Mouse (Mus musculus): ENCODE measurements around the gene Plekhg1. TPM values are rescaled to one million over a fixed set of nuclear protein-coding genes. Genes with fewer than 3 reads are reported as not detected.

The Plekhg1 gene
- polyA plus RNA-seq, 1 experiment: under 0.01 TPM

- H3K4me2 ChIP-seq (ENCODE audit: low read depth): no peak overlapping the region
Measured at GRCm38 (mm10) chr10:3807980-3808379, 67.8 kb downstream of the Plekhg1 start.

GRCm38 (mm10) chr10:3810476-3811273 lies 70.5 kb downstream of the Plekhg1 start:
- H3K4me3 ChIP-seq: no peak overlapping the region
- no peaks in the 10 kb centered on the region for H3K36me3 ChIP-seq (ENCODE audit: control insufficient read depth, insufficient read depth)
- TF ChIP-seq TCF12 (IDR thresholded peaks at IDR 0.05; ENCODE audit: insufficient read depth, poor library complexity, severe bottlenecking) (no peak), E2F4 (IDR thresholded peaks at IDR 0.05; ENCODE audit: insufficient read depth) (no peak), USF1 (IDR thresholded peaks at IDR 0.05; ENCODE audit: low read depth) (no peak), TCF3 (IDR thresholded peaks at IDR 0.05; ENCODE audit: insufficient read length, low read depth) (no peak), POLR2A (IDR thresholded peaks at IDR 0.05; ENCODE audit: insufficient read length, low read depth) (no peak), POLR2AphosphoS2 (IDR thresholded peaks at IDR 0.05; ENCODE audit: insufficient read length, low read depth) (no peak), MAX (IDR thresholded peaks at IDR 0.05; ENCODE audit: low read depth) (no peak), CEBPB (IDR thresholded peaks at IDR 0.05; ENCODE audit: insufficient read depth, poor library complexity, severe bottlenecking) (no peak), SRF (IDR thresholded peaks at IDR 0.05; ENCODE audit: control insufficient read depth, insufficient read length, low read depth) (no peak)
- no peak overlapping the region for H3ac ChIP-seq (ENCODE audit: control insufficient read depth, insufficient read length)
- H3K4me2 ChIP-seq (ENCODE audit: low read depth): no peak overlapping the region
- H3K79me2 ChIP-seq (ENCODE audit: control insufficient read depth, insufficient read depth): no peaks in the 10 kb centered on the region
- no peaks in the 10 kb centered on the region for H3K27me3 ChIP-seq (ENCODE audit: control insufficient read depth, insufficient read depth, insufficient read length)

More at GRCm38 (mm10) chr10:3807980-3808379, 67.8 kb downstream of the Plekhg1 start:
- TF ChIP-seq CEBPB (IDR thresholded peaks at IDR 0.05; ENCODE audit: insufficient read depth, poor library complexity, severe bottlenecking) (no peak), TCF3 (IDR thresholded peaks at IDR 0.05; ENCODE audit: insufficient read length, low read depth) (no peak), TCF12 (IDR thresholded peaks at IDR 0.05; ENCODE audit: insufficient read depth, poor library complexity, severe bottlenecking) (no peak), E2F4 (IDR thresholded peaks at IDR 0.05; ENCODE audit: insufficient read depth) (no peak), MYOG (IDR thresholded peaks at IDR 0.05; ENCODE audit: control insufficient read depth in 1 of 3, insufficient read depth in 1 of 3, insufficient read length in 2 of 3, low read depth in 2 of 3) (no peak), SRF (IDR thresholded peaks at IDR 0.05; ENCODE audit: control insufficient read depth, insufficient read length, low read depth) (no peak), REST (IDR thresholded peaks at IDR 0.05; ENCODE audit: insufficient read depth, insufficient read length) (no peak), POLR2A (IDR thresholded peaks at IDR 0.05; ENCODE audit: insufficient read length, low read depth) (no peak), POLR2AphosphoS2 (IDR thresholded peaks at IDR 0.05; ENCODE audit: insufficient read length, low read depth) (no peak), MAX (IDR thresholded peaks at IDR 0.05; ENCODE audit: low read depth) (no peak), USF1 (IDR thresholded peaks at IDR 0.05; ENCODE audit: low read depth) (no peak), MYOD1 (IDR thresholded peaks at IDR 0.05; ENCODE audit: control insufficient read depth in 1 of 3, insufficient read length in 2 of 3, low read depth in 2 of 3) (no peak)
- H3K27me3 ChIP-seq (ENCODE audit: control insufficient read depth, insufficient read depth, insufficient read length): no peaks in the 10 kb centered on the region
- H3K4me3 ChIP-seq: no peak overlapping the region
- H3K36me3 ChIP-seq (ENCODE audit: control insufficient read depth, insufficient read depth): no peaks in the 10 kb centered on the region
- no peaks in the 10 kb centered on the region for H3K79me2 ChIP-seq (ENCODE audit: control insufficient read depth, insufficient read depth)
- H3ac ChIP-seq (ENCODE audit: control insufficient read depth, insufficient read length): no peak overlapping the region

GRCm38 (mm10) chr10:3818940-3819701 lies 79.0 kb downstream of the Plekhg1 start:
- TF ChIP-seq MAX (IDR thresholded peaks at IDR 0.05; ENCODE audit: low read depth): no peak
- TF ChIP-seq MYOG (IDR thresholded peaks at IDR 0.05; ENCODE audit: control insufficient read depth in 1 of 3, insufficient read depth in 1 of 3, insufficient read length in 2 of 3, low read depth in 2 of 3): no peak
- TF ChIP-seq E2F4 (IDR thresholded peaks at IDR 0.05; ENCODE audit: insufficient read depth): no peak
- TF ChIP-seq TCF12 (IDR thresholded peaks at IDR 0.05; ENCODE audit: insufficient read depth, poor library complexity, severe bottlenecking): no peak
- TF ChIP-seq SRF (IDR thresholded peaks at IDR 0.05; ENCODE audit: control insufficient read depth, insufficient read length, low read depth): no peak
- TF ChIP-seq REST (IDR thresholded peaks at IDR 0.05; ENCODE audit: insufficient read depth, insufficient read length): no peak
- no peak for TF ChIP-seq CEBPB (IDR thresholded peaks at IDR 0.05; ENCODE audit: insufficient read depth, poor library complexity, severe bottlenecking)
- no peak for TF ChIP-seq POLR2AphosphoS2 (IDR thresholded peaks at IDR 0.05; ENCODE audit: insufficient read length, low read depth)
- TF ChIP-seq TCF3 (IDR thresholded peaks at IDR 0.05; ENCODE audit: insufficient read length, low read depth): no peak
- TF ChIP-seq USF1 (IDR thresholded peaks at IDR 0.05; ENCODE audit: low read depth): no peak
- no peak for TF ChIP-seq POLR2A (IDR thresholded peaks at IDR 0.05; ENCODE audit: insufficient read length, low read depth)
- TF ChIP-seq MYOD1 (IDR thresholded peaks at IDR 0.05; ENCODE audit: control insufficient read depth in 1 of 3, insufficient read length in 2 of 3, low read depth in 2 of 3): no peak

GRCm38 (mm10) chr10:3823826-3824225 lies 83.7 kb downstream of the Plekhg1 start:
- H3K79me2 ChIP-seq (ENCODE audit: control insufficient read depth, insufficient read depth): no peaks in the 10 kb centered on the region
- no peak overlapping the region for H3K4me2 ChIP-seq (ENCODE audit: low read depth)
- TF ChIP-seq SRF (IDR thresholded peaks at IDR 0.05; ENCODE audit: control insufficient read depth, insufficient read length, low read depth) (no peak), MAX (IDR thresholded peaks at IDR 0.05; ENCODE audit: low read depth) (no peak)
- H3K27me3 ChIP-seq (ENCODE audit: control insufficient read depth, insufficient read depth, insufficient read length): no peaks in the 10 kb centered on the region
- H3ac ChIP-seq (ENCODE audit: control insufficient read depth, insufficient read length): no peak overlapping the region
- H3K4me3 ChIP-seq: no peak overlapping the region
- no peaks in the 10 kb centered on the region for H3K36me3 ChIP-seq (ENCODE audit: control insufficient read depth, insufficient read depth)

More at GRCm38 (mm10) chr10:3818940-3819701, 79.0 kb downstream of the Plekhg1 start:
- no peaks in the 10 kb centered on the region for H3K79me2 ChIP-seq (ENCODE audit: control insufficient read depth, insufficient read depth)
- no peak overlapping the region for H3ac ChIP-seq (ENCODE audit: control insufficient read depth, insufficient read length)
- H3K4me2 ChIP-seq (ENCODE audit: low read depth): no peak overlapping the region
- H3K36me3 ChIP-seq (ENCODE audit: control insufficient read depth, insufficient read depth): no peaks in the 10 kb centered on the region
- no peaks in the 10 kb centered on the region for H3K27me3 ChIP-seq (ENCODE audit: control insufficient read depth, insufficient read depth, insufficient read length)
- H3K4me3 ChIP-seq: no peak overlapping the region

Measured in myocyte (in vitro differentiated cells).